Mouse (Mus musculus): ENCODE results near the gene Myo18b.

GRCm38 (mm10) chr5:112893462-112894060 is 2.6 kb downstream of the Myo18b start:
- TF ChIP-seq MYOD1 (IDR thresholded peaks at IDR 0.05; ENCODE audit: control insufficient read depth, insufficient read length, low read depth) (no peak), USF1 (IDR thresholded peaks at IDR 0.05; ENCODE audit: low read depth) (no peak), CTCF (IDR thresholded peaks at IDR 0.05; ENCODE audit: control insufficient read depth, insufficient read depth, insufficient read length) (no peak), MAX (IDR thresholded peaks at IDR 0.05) (no peak), CEBPB (IDR thresholded peaks at IDR 0.05; ENCODE audit: low read depth) (no peak), MYOG (IDR thresholded peaks at IDR 0.05; ENCODE audit: control insufficient read depth, extremely low read depth, insufficient read length) (no peak), FOSL1 (IDR thresholded peaks at IDR 0.05; ENCODE audit: insufficient read depth, low read length, poor library complexity, severe bottlenecking) (no peak)
